Mouse (Mus musculus) monocyte, adult 2 months (primary cell): Measurements from ENCODE around the gene Alg11.

Source experiments
- DNase-seq, 2 experiments: peaks; one replicate each; pipeline ENCODE4 v3.0.0; 2022; ENCODE audit warnings: low spot score in 2 of 2, low read depth in 1 of 2

Gene Alg11

GRCm38 (mm10) chr8:22061126-22061525 is 605 bp downstream of the Alg11 start:
- DNase-seq = no peak

GRCm38 (mm10) chr8:22079313-22080007 is 18.9 kb downstream of the Alg11 start:
- no peak for DNase-seq

- DNase-seq = no peak
Measured at GRCm38 (mm10) chr8:22089226-22089625, 28.7 kb downstream of the Alg11 start.

GRCm38 (mm10) chr8:22091568-22091967 is 31.0 kb downstream of the Alg11 start:
- no peak for DNase-seq

GRCm38 (mm10) chr8:22107020-22107419 is 46.5 kb downstream of the Alg11 start:
- DNase-seq = no peak
